Mouse (Mus musculus) myocyte (in vitro differentiated cells): ENCODE data around the gene Acp4.

Source experiments
- CEBPB ChIP-seq: IDR thresholded peaks from 2 replicates; pipeline ENCODE4 v1.6.1; 2011; ENCODE audit warnings: mild to moderate bottlenecking, moderate library complexity; ENCODE audit not compliant: poor library complexity, insufficient read depth, severe bottlenecking
- MAX ChIP-seq: IDR thresholded peaks from one replicate; pipeline ENCODE4 v1.6.1; 2011; ENCODE audit warnings: low read depth, mild to moderate bottlenecking, control low read depth
- MYOD1 ChIP-seq, 3 experiments: IDR thresholded peaks; one replicate each; pipeline ENCODE4 v1.6.1; 2011; ENCODE audit warnings: control low read depth in 2 of 3, low read depth in 2 of 3, mild to moderate bottlenecking in 2 of 3, moderate library complexity in 1 of 3; ENCODE audit not compliant: insufficient read length in 2 of 3, control insufficient read depth in 1 of 3
- POLR2A ChIP-seq: IDR thresholded peaks from one replicate; pipeline ENCODE4 v1.6.1; 2011; ENCODE audit warnings: low read depth, mild to moderate bottlenecking, control low read depth, moderate library complexity; ENCODE audit not compliant: insufficient read length
- POLR2AphosphoS2 ChIP-seq: IDR thresholded peaks from one replicate; pipeline ENCODE4 v1.6.1; 2011; ENCODE audit warnings: low read depth, control low read depth; ENCODE audit not compliant: insufficient read length
- REST ChIP-seq: IDR thresholded peaks from one replicate; pipeline ENCODE4 v1.6.1; 2011; ENCODE audit warnings: mild to moderate bottlenecking, control low read depth, moderate library complexity; ENCODE audit not compliant: insufficient read depth, insufficient read length
- TCF3 ChIP-seq: IDR thresholded peaks from one replicate; pipeline ENCODE4 v1.6.1; 2011; ENCODE audit warnings: low read depth, control low read depth; ENCODE audit not compliant: insufficient read length
- USF1 ChIP-seq: IDR thresholded peaks from one replicate; pipeline ENCODE4 v1.6.1; 2011; ENCODE audit warnings: low read depth, mild to moderate bottlenecking, control low read depth, moderate library complexity

DNA sequence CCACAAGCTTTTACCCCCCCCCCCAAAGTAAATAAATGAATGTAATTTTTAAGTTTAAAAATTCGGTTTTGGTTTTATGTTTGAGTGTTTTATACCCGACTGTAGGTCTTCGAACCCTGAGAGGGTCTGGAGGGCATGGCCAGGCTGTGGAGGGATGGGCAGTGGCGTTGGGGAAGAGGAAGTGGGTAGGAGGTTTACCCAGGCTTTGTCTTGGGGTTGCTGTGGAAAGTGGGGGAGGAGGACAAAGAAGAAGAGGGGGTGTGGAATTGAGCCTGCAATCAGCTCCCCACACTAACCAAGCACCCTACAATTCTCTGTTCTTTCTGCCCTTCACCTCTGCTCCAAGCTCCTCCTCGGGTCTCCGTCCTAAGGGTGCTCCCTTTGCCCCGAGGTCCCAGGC is 15.4 kb upstream of the Acp4 start:
- no peak for TF ChIP-seq POLR2A
- no peak for TF ChIP-seq CEBPB
- no peak for TF ChIP-seq MYOD1 (IDR thresholded peaks at IDR 0.05; ENCODE audit: control insufficient read depth in 1 of 3, insufficient read length in 2 of 3, low read depth in 2 of 3)
- no peak for TF ChIP-seq USF1
- no peak for TF ChIP-seq REST
- TF ChIP-seq MAX: no peak
- no peak for TF ChIP-seq TCF3
- TF ChIP-seq POLR2AphosphoS2: no peak
